ENCODE assay signal across 27 mouse cellular contexts in genomic region chr2:54022708-54023107, GRCm38 (mm10).
"Had no signal": no experiment of that assay in that cellular context is flagged by ENCODE, and none has a peak within 500 bp of the region (broad histone marks: within the 10 kb centered on the region; RNA-seq: fewer than 3 reads in every experiment).

No protein-coding gene starts in this region.

- H3K4me1 ChIP-seq: limb, embryonic 10.5 days; limb, embryonic 12.5 days; limb, embryonic 13.5 days; limb, embryonic 15.5 days; liver, embryonic 12.5 days; liver, embryonic 13.5 days; liver, embryonic 15.5 days; megakaryocyte, embryonic 14.5 days; midbrain, embryonic 10.5 days; midbrain, embryonic 12.5 days; midbrain, embryonic 13.5 days; midbrain, embryonic 15.5 days; neural tube, embryonic 12.5 days; neural tube, embryonic 13.5 days had no signal

- ATAC-seq: liver, embryonic 12.5 days; liver, postnatal 0 days; midbrain, embryonic 13.5 days; midbrain, embryonic 15.5 days; midbrain, embryonic 16.5 days had no signal

- H3K9me3 ChIP-seq: limb, embryonic 10.5 days; limb, embryonic 12.5 days; limb, embryonic 13.5 days; limb, embryonic 15.5 days; liver, embryonic 12.5 days; liver, embryonic 13.5 days; liver, embryonic 15.5 days; lung, embryonic 15.5 days; megakaryocyte, embryonic 14.5 days; midbrain, embryonic 10.5 days; midbrain, embryonic 12.5 days; midbrain, embryonic 13.5 days; midbrain, embryonic 15.5 days; neural tube, embryonic 12.5 days; neural tube, embryonic 13.5 days had no signal

- H3K27me3 ChIP-seq: limb, embryonic 13.5 days; limb, embryonic 15.5 days; liver, embryonic 12.5 days; liver, embryonic 13.5 days; liver, embryonic 15.5 days; lung, embryonic 15.5 days; megakaryocyte, embryonic 14.5 days; midbrain, embryonic 12.5 days; midbrain, embryonic 13.5 days; midbrain, embryonic 15.5 days; neural tube, embryonic 12.5 days; neural tube, embryonic 13.5 days had no signal

- H3K9ac ChIP-seq: limb, embryonic 12.5 days; limb, embryonic 13.5 days; limb, embryonic 15.5 days; liver, embryonic 12.5 days; liver, embryonic 13.5 days; liver, embryonic 14.5 days; liver, embryonic 15.5 days; liver, postnatal 0 days; lung, embryonic 15.5 days; midbrain, embryonic 12.5 days; midbrain, embryonic 13.5 days; midbrain, embryonic 15.5 days; neural tube, embryonic 12.5 days; neural tube, embryonic 13.5 days had no signal

- H3K4me3 ChIP-seq: left cerebral cortex, adult 2 months; limb, embryonic 10.5 days; limb, embryonic 12.5 days; limb, embryonic 13.5 days; limb, embryonic 15.5 days; liver, embryonic 12.5 days; liver, embryonic 13.5 days; liver, embryonic 15.5 days; lung, embryonic 15.5 days; megakaryocyte, embryonic 14.5 days; midbrain, embryonic 10.5 days; midbrain, embryonic 12.5 days; midbrain, embryonic 13.5 days; midbrain, embryonic 15.5 days; myocyte; neural tube, embryonic 12.5 days; neural tube, embryonic 13.5 days had no signal

- H3K27ac ChIP-seq: left cerebral cortex, adult 2 months; limb, embryonic 10.5 days; limb, embryonic 12.5 days; limb, embryonic 13.5 days; limb, embryonic 15.5 days; liver, embryonic 12.5 days; liver, embryonic 13.5 days; liver, embryonic 14.5 days; liver, embryonic 15.5 days; lung, embryonic 15.5 days; macrophage; midbrain, embryonic 10.5 days; midbrain, embryonic 12.5 days; midbrain, embryonic 13.5 days; midbrain, embryonic 15.5 days; neural tube, embryonic 12.5 days; neural tube, embryonic 13.5 days had no signal

- H3K36me3 ChIP-seq: limb, embryonic 10.5 days; limb, embryonic 12.5 days; limb, embryonic 13.5 days; limb, embryonic 15.5 days; liver, embryonic 12.5 days; liver, embryonic 13.5 days; liver, embryonic 15.5 days; lung, embryonic 15.5 days; midbrain, embryonic 10.5 days; midbrain, embryonic 12.5 days; midbrain, embryonic 13.5 days; midbrain, embryonic 15.5 days; neural tube, embryonic 12.5 days; neural tube, embryonic 13.5 days had no signal

- H3K4me2 ChIP-seq: limb, embryonic 12.5 days; limb, embryonic 13.5 days; limb, embryonic 15.5 days; liver, embryonic 11.5 days; liver, embryonic 12.5 days; liver, embryonic 13.5 days; liver, embryonic 15.5 days; lung, embryonic 15.5 days; midbrain, embryonic 11.5 days; midbrain, embryonic 12.5 days; midbrain, embryonic 13.5 days; midbrain, embryonic 15.5 days; neural tube, embryonic 12.5 days; neural tube, embryonic 13.5 days had no signal

- DNase-seq: layer of hippocampus, postnatal 36 days; left cerebral cortex, postnatal 4 days; liver; liver, embryonic 13.5 days; liver, postnatal 0 days; midbrain, embryonic 14.5 days had no signal
